Mouse (Mus musculus): ENCODE data around the gene Hnrnph1. TPM values are rescaled to one million over a fixed set of nuclear protein-coding genes. Genes with fewer than 3 reads are reported as not detected.
A peak's percentile ranks its signal among the peaks of the same experiment; 100 is the strongest.
"Not testable (repeated sequence)": the region's sequence is repeated elsewhere in the genome, so short reads cannot be mapped to it uniquely, and the experiment has no call there.

Hnrnph1 gene
- polyA plus RNA-seq, 1 experiment, result 271 TPM

DNA sequence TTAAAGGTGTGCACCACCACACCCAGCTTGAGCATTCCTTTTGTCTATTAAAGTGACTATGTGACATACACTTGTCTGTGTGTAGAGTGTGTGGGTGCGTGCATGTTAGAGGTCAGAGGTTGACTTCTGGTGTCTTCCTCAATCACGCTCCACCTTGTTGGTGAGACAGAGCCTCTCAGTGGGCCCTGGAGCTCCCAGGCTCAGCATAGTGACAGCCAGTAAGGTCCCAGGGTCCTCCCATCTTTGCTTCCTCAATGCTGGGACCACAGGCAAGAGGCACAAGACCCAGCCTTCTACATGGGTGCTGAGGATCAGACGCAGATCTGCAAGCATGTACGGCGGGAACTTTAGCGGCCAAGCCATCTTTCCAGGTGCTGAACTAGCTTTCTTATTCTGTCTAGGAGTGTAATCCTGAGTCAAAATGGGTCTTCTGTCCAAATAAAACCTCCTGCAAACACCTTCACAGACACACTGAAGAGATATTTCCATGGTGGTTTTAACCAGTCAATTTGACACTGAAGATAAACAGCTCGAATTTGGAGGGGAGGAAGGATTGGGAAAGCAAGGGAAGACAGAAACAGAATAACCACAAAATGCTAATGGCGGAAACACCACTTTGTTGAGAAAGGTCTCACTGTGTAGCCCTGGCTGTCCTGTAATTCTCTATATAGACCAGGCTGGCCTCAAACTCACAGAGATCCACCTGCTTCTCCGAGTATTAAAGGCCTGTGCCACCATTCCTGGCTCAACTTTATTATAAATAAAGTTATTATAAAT is 30.3 kb upstream of the Hnrnph1 start:
- TF ChIP-seq CTCF (IDR thresholded peaks at IDR 0.05; ENCODE audit: control insufficient read depth, insufficient read depth, low read length) (no peak), POLR2A (IDR thresholded peaks at IDR 0.05; ENCODE audit: borderline replicate concordance, control insufficient read depth, low read depth, low read length) (no peak)
- 46% methylated on average over 9 of the region's 9 CpGs for WGBS
- Histone ChIP-seq H3K4me3 (replicated peaks; ENCODE audit: control insufficient read depth, low read depth, low read length) (no peak overlapping the region), H3K27ac (ENCODE audit: control insufficient read depth, insufficient read depth, low read depth, low read length, poor library complexity) (peak overlapping the region; percentile 38), H3K4me1 (ENCODE audit: control insufficient read depth, insufficient read depth, low read length) (peaks cover 2% of the 10 kb centered on the region; the same call in 1 of the 2 replicates)

- 61% methylated on average over 2 of the region's 2 CpGs for WGBS
- H3K27ac ChIP-seq (ENCODE audit: control insufficient read depth, insufficient read depth, low read depth, low read length, poor library complexity), result no peak overlapping the region
- TF ChIP-seq CTCF (IDR thresholded peaks at IDR 0.05; ENCODE audit: control insufficient read depth, insufficient read depth, low read length), result no peak
- TF ChIP-seq POLR2A (IDR thresholded peaks at IDR 0.05; ENCODE audit: borderline replicate concordance, control insufficient read depth, low read depth, low read length), result no peak
- H3K4me1 ChIP-seq (ENCODE audit: control insufficient read depth, insufficient read depth, low read length), result peaks cover 2% of the 10 kb centered on the region; the same call in 1 of the 2 replicates
- H3K4me3 ChIP-seq (replicated peaks; ENCODE audit: control insufficient read depth, low read depth, low read length), result no peak overlapping the region
Measured at GRCm38 (mm10) chr11:50352177-50352576, 24.6 kb upstream of the Hnrnph1 start.

- H3K27ac ChIP-seq (ENCODE audit: control insufficient read depth, insufficient read depth, low read depth, low read length, poor library complexity), result no peak within 1 kb of the TSS
- no peaks in the 10 kb centered on the region; the same call in 1 of the 2 replicates for H3K4me1 ChIP-seq (ENCODE audit: control insufficient read depth, insufficient read depth, low read length)
- TF ChIP-seq POLR2A (IDR thresholded peaks at IDR 0.05; ENCODE audit: borderline replicate concordance, control insufficient read depth, low read depth, low read length) (no peak), CTCF (IDR thresholded peaks at IDR 0.05; ENCODE audit: control insufficient read depth, insufficient read depth, low read length) (no peak)
- no peak within 1 kb of the TSS for H3K4me3 ChIP-seq (replicated peaks; ENCODE audit: control insufficient read depth, low read depth, low read length)
Measured at GRCm38 (mm10) chr11:50354162-50354561, 22.6 kb upstream of the Hnrnph1 start, which contains the start of gene Cby3. Cby3 (plus strand) TSS chr11:50354462.

- TF ChIP-seq POLR2A (IDR thresholded peaks at IDR 0.05; ENCODE audit: borderline replicate concordance, control insufficient read depth, low read depth, low read length) (no peak), CTCF (IDR thresholded peaks at IDR 0.05; ENCODE audit: control insufficient read depth, insufficient read depth, low read length) (no peak)
- no peak overlapping the region for H3K4me3 ChIP-seq (replicated peaks; ENCODE audit: control insufficient read depth, low read depth, low read length)
- no peak overlapping the region for H3K27ac ChIP-seq (ENCODE audit: control insufficient read depth, insufficient read depth, low read depth, low read length, poor library complexity)
- 85% methylated on average over 3 of the region's 3 CpGs for WGBS
- no peaks in the 10 kb centered on the region; the same call in 1 of the 2 replicates for H3K4me1 ChIP-seq (ENCODE audit: control insufficient read depth, insufficient read depth, low read length)
Measured at GRCm38 (mm10) chr11:50354851-50355250, 21.9 kb upstream of the Hnrnph1 start.

GRCm38 (mm10) chr11:50355395-50355794 is 21.4 kb upstream of the Hnrnph1 start:
- Histone ChIP-seq H3K4me1 (ENCODE audit: control insufficient read depth, insufficient read depth, low read length) (no peaks in the 10 kb centered on the region; the same call in 1 of the 2 replicates), H3K4me3 (replicated peaks; ENCODE audit: control insufficient read depth, low read depth, low read length) (no peak overlapping the region), H3K27ac (ENCODE audit: control insufficient read depth, insufficient read depth, low read depth, low read length, poor library complexity) (no peak overlapping the region)
- 11% methylated on average over 1 of the region's 1 CpGs for WGBS
- TF ChIP-seq POLR2A (IDR thresholded peaks at IDR 0.05; ENCODE audit: borderline replicate concordance, control insufficient read depth, low read depth, low read length) (no peak), CTCF (IDR thresholded peaks at IDR 0.05; ENCODE audit: control insufficient read depth, insufficient read depth, low read length) (no peak)

DNA sequence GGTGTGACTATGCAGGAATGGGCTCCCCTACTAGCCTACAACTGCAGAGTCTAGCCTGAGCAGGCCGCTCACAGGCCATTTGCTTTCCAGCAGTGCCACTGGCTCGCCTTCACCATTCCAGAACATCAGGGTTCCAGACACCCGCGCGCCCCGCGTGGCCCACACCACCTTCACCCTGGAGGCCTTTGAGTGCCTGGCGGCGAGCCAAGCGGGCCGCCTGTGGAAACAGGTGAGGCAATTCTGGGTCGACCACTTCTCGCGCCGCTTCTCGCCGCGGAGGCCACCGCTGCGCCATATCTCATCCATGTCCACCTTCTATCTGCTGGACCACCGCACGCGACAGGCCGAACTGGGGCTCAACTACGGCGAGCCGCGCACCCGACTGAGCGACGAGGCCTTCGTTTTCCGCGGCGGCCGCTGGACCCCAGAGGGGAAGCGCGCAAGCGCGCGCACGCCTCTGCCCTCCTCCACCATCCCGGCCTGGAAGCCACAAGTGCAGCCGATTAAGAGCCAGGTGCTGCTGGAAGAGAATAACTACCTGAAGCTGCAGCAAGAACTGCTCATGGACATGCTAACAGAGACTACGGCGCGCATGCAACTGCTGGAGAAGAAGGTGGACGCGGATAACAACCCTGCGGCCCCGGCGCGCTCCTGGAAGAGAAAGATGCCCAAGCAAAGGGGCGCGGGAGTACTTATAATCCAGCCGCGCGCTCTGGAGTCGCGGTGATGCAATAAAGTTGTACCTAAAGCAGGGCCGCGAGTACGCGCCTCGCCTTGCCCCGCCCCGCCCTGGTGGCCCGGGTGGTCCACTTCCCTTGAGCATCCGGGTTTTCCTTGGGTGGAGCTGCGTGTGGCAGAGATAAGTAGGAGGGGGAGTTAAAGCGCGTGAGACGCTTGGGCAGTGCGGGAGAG is 17.6 kb upstream of the Hnrnph1 start:
- WGBS, result 2% methylated on average over 74 of the region's 74 CpGs
- H3K4me3 ChIP-seq (replicated peaks; ENCODE audit: control insufficient read depth, low read depth, low read length), result peak overlapping the region; percentile 75
- no peak for TF ChIP-seq CTCF (IDR thresholded peaks at IDR 0.05; ENCODE audit: control insufficient read depth, insufficient read depth, low read length)
- TF ChIP-seq POLR2A (IDR thresholded peaks at IDR 0.05; ENCODE audit: borderline replicate concordance, control insufficient read depth, low read depth, low read length), result no peak
- H3K27ac ChIP-seq (ENCODE audit: control insufficient read depth, insufficient read depth, low read depth, low read length, poor library complexity), result peak overlapping the region; percentile 26; the same call in 1 of the 2 replicates
- H3K4me1 ChIP-seq (ENCODE audit: control insufficient read depth, insufficient read depth, low read length), result no peaks in the 10 kb centered on the region; the same call in 1 of the 2 replicates

DNA sequence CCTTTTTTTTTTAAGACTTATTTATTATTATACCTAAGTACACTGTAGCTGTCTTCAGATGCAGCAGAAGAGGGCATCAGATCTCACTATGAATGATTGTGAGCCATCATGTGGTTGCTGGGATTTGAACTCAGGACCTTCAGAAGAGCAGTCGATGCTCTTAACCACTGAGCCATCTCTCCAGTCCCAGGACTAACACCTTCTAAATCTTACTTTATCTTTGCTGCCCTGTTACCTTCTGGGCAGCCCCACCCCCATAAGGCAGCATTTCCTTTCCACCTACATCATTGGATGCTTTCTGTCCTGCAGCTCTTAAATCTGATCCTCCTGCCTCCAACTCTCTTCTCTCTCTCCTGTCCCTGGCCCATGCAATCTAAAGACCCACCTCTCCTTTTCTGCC is 15.5 kb upstream of the Hnrnph1 start:
- WGBS, result 70% methylated on average over 1 of the region's 1 CpGs
- H3K4me1 ChIP-seq (ENCODE audit: control insufficient read depth, insufficient read depth, low read length); H3K4me3 ChIP-seq (replicated peaks; ENCODE audit: control insufficient read depth, low read depth, low read length); H3K27ac ChIP-seq (ENCODE audit: control insufficient read depth, insufficient read depth, low read depth, low read length, poor library complexity): not testable (repeated sequence)

GRCm38 (mm10) chr11:50364548-50364947 is 12.2 kb upstream of the Hnrnph1 start:
- WGBS, result 3% methylated on average over 4 of the region's 4 CpGs
- Histone ChIP-seq H3K4me3 (replicated peaks; ENCODE audit: control insufficient read depth, low read depth, low read length) (no peak overlapping the region), H3K4me1 (ENCODE audit: control insufficient read depth, insufficient read depth, low read length) (peaks cover 4% of the 10 kb centered on the region; the same call in 1 of the 2 replicates), H3K27ac (ENCODE audit: control insufficient read depth, insufficient read depth, low read depth, low read length, poor library complexity) (no peak overlapping the region)
- no peak for TF ChIP-seq POLR2A (IDR thresholded peaks at IDR 0.05; ENCODE audit: borderline replicate concordance, control insufficient read depth, low read depth, low read length)
- TF ChIP-seq CTCF (IDR thresholded peaks at IDR 0.05; ENCODE audit: control insufficient read depth, insufficient read depth, low read length), result peak; percentile 72
